Mouse (Mus musculus): ENCODE results near the gene Elp4. TPM values are rescaled to one million over a fixed set of nuclear protein-coding genes. Genes with fewer than 3 reads are reported as not detected.

Elp4 gene
- polyA plus RNA-seq, 1 experiment from 2014 or later, result 22.8 TPM

DNA sequence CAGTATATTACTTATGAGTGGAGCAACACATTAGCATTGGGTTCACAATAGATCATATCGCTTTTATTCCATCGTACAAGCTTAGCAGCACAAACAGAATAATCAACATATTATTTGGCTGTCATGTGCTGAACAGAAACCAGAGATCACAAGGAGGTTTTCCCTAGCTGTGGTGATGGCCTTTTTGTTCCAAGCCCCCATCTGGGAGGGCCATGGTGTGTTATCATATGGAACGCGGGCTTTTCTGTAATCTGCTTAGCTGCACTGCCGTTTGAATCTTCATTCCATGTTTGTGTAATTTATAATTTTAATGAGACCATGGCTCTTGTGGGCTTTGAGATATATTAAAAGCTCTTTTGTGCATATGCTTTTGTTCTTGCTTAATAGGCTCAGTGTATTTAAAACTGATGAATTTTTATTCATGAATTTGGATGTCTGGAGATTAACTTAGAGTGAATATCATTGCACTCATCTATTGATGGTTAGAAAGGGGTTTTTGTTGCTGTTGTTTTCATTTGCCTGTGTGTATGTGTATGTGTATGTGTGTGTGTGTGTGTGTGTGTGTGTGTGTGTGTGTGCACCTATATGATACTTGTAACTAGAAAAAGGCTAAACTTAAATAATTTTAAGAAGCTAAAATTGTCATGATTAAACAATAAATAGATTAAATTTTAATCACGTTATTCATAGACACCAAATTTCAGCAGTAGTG lies 9.4 kb upstream of the Elp4 start:
- Histone ChIP-seq H3K9me3 (replicated peaks; ENCODE audit: low read length) (no peaks in the 10 kb centered on the region), H3K27ac (no peak overlapping the region), H3K4me1 (replicated peaks; ENCODE audit: insufficient read depth, low read length) (no peaks in the 10 kb centered on the region), H3K4me2 (ENCODE audit: low read length) (no peak overlapping the region), H3K9ac (ENCODE audit: low read depth, low read length) (no peak overlapping the region), H3K4me3 (replicated peaks; ENCODE audit: low read depth, low read length) (no peak overlapping the region), H3K36me3 (ENCODE audit: insufficient read depth, low read length) (0 out of 2 replicates have a peak, but pooled peaks cover 10% of the 10 kb centered on the region), H3K27me3 (ENCODE audit: insufficient read depth, low read length) (no peaks in the 10 kb centered on the region)
- no peak for DNase-seq (ENCODE audit: low spot score)
- WGBS, result 89% methylated on average over 6 of the region's 6 CpGs
- no peak for ATAC-seq (replicated peaks; ENCODE audit: low FRiP score, low read depth)
- TF ChIP-seq CTCF (IDR thresholded peaks at IDR 0.05; ENCODE audit: low read depth), result no peak

DNA sequence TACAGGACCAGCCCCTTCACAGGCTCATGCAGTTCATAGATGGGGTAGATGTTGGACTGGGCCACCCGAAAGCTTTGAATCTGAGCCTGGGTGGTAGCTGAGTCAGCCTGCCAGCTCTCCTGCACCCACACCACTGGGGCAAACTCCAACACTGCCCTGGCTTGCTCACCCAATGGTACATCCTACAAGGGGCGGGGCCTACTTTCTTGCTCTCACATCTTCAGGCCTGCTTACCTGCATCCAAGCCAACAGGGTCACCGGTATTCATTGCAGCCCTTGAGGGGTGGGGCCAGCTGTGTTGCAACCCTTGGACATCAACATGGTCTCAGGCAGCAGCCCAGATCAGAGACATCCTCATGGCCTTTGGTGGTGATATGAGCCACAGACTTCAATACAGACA lies 6.2 kb upstream of the Elp4 start:
- TF ChIP-seq CTCF (IDR thresholded peaks at IDR 0.05; ENCODE audit: low read depth), result no peak
- Histone ChIP-seq H3K4me2 (ENCODE audit: low read length) (no peak overlapping the region), H3K36me3 (ENCODE audit: insufficient read depth, low read length) (0 out of 2 replicates have a peak, but pooled peaks cover 10% of the 10 kb centered on the region), H3K4me3 (replicated peaks; ENCODE audit: low read depth, low read length) (no peak overlapping the region), H3K27me3 (ENCODE audit: insufficient read depth, low read length) (no peaks in the 10 kb centered on the region), H3K27ac (no peak overlapping the region), H3K4me1 (replicated peaks; ENCODE audit: insufficient read depth, low read length) (no peaks in the 10 kb centered on the region), H3K9me3 (replicated peaks; ENCODE audit: low read length) (no peaks in the 10 kb centered on the region), H3K9ac (ENCODE audit: low read depth, low read length) (no peak overlapping the region)
- ATAC-seq (replicated peaks; ENCODE audit: low FRiP score, low read depth) (no peak), DNase-seq (ENCODE audit: low spot score) (no peak)
- WGBS, result 96% methylated on average over 3 of the region's 3 CpGs

- WGBS, result 85% methylated on average over 5 of the region's 5 CpGs
- no peak overlapping the region for H3K27ac ChIP-seq
- H3K9ac ChIP-seq (ENCODE audit: low read depth, low read length), result no peak overlapping the region
- DNase-seq (ENCODE audit: low spot score) (no peak), ATAC-seq (replicated peaks; ENCODE audit: low FRiP score, low read depth) (no peak)
- no peaks in the 10 kb centered on the region for H3K27me3 ChIP-seq (ENCODE audit: insufficient read depth, low read length)
- H3K4me2 ChIP-seq (ENCODE audit: low read length), result no peak overlapping the region
- H3K36me3 ChIP-seq (ENCODE audit: insufficient read depth, low read length), result 0 out of 2 replicates have a peak, but pooled peaks cover 10% of the 10 kb centered on the region
- no peaks in the 10 kb centered on the region for H3K4me1 ChIP-seq (replicated peaks; ENCODE audit: insufficient read depth, low read length)
- peak; percentile 45; the same call in 1 of the 2 replicates for TF ChIP-seq CTCF (IDR thresholded peaks at IDR 0.05; ENCODE audit: low read depth)
- no peaks in the 10 kb centered on the region for H3K9me3 ChIP-seq (replicated peaks; ENCODE audit: low read length)
- no peak overlapping the region for H3K4me3 ChIP-seq (replicated peaks; ENCODE audit: low read depth, low read length)
These were observed 4.0 kb upstream of the Elp4 start for GRCm38 (mm10) chr2:105908351-105908750.

GRCm38 (mm10) chr2:105904757-105905146 lies 388 bp upstream of the Elp4 start:
- H3K9me3 ChIP-seq (replicated peaks; ENCODE audit: low read length), result no peaks in the 10 kb centered on the region
- peak overlapping the region; percentile 68 for H3K27ac ChIP-seq
- peak overlapping the region; percentile 74 for H3K4me2 ChIP-seq (ENCODE audit: low read length)
- TF ChIP-seq CTCF (IDR thresholded peaks at IDR 0.05; ENCODE audit: low read depth), result no peak
- no peaks in the 10 kb centered on the region for H3K27me3 ChIP-seq (ENCODE audit: insufficient read depth, low read length)
- DNase-seq (ENCODE audit: low spot score), result no peak
- H3K9ac ChIP-seq (ENCODE audit: low read depth, low read length), result peak overlapping the region; percentile 68
- H3K4me1 ChIP-seq (replicated peaks; ENCODE audit: insufficient read depth, low read length), result no peaks in the 10 kb centered on the region
- peak overlapping the region; percentile 53 for H3K4me3 ChIP-seq (replicated peaks; ENCODE audit: low read depth, low read length)
- no peaks in the 10 kb centered on the region for H3K36me3 ChIP-seq (ENCODE audit: insufficient read depth, low read length)
- ATAC-seq (replicated peaks; ENCODE audit: low FRiP score, low read depth), result peak; percentile 60
- WGBS, result under 1% methylated on average over 12 of the region's 12 CpGs

- no peak overlapping the region for H3K27ac ChIP-seq
- ATAC-seq (replicated peaks; ENCODE audit: low FRiP score, low read depth) (no peak), DNase-seq (ENCODE audit: low spot score) (no peak)
- no peaks in the 10 kb centered on the region for H3K9me3 ChIP-seq (replicated peaks; ENCODE audit: low read length)
- no peak overlapping the region for H3K4me2 ChIP-seq (ENCODE audit: low read length)
- no peak for TF ChIP-seq CTCF (IDR thresholded peaks at IDR 0.05; ENCODE audit: low read depth)
- H3K4me1 ChIP-seq (replicated peaks; ENCODE audit: insufficient read depth, low read length), result no peaks in the 10 kb centered on the region
- H3K36me3 ChIP-seq (ENCODE audit: insufficient read depth, low read length), result 0 out of 2 replicates have a peak, but pooled peaks cover 3% of the 10 kb centered on the region
- H3K9ac ChIP-seq (ENCODE audit: low read depth, low read length), result no peak overlapping the region
- H3K27me3 ChIP-seq (ENCODE audit: insufficient read depth, low read length), result no peaks in the 10 kb centered on the region
- H3K4me3 ChIP-seq (replicated peaks; ENCODE audit: low read depth, low read length), result no peak overlapping the region
These were observed 13.5 kb downstream of the Elp4 start for GRCm38 (mm10) chr2:105890816-105891215.

DNA sequence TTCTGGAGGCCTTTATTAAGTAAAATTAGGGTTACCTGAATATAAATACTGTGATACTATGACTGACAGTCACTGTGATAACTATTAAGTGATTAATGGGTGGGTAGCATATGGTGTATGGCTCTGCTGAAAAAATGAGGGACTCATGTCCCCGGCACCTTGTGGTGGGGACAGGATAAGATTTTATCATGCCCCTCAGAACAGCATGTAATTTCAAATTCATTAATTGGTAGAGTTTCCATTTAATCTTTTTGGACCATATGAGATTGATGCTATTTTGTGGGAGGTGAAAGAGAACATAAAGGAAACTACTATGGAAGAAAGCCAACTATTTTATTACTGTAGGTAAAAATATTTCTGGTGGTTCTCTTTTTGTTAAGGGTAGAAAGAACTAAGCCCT lies 31.0 kb downstream of the Elp4 start:
- Histone ChIP-seq H3K36me3 (ENCODE audit: insufficient read depth, low read length) (no peaks in the 10 kb centered on the region), H3K4me2 (ENCODE audit: low read length) (no peak overlapping the region), H3K27me3 (ENCODE audit: insufficient read depth, low read length) (no peaks in the 10 kb centered on the region), H3K4me3 (replicated peaks; ENCODE audit: low read depth, low read length) (no peak overlapping the region), H3K9me3 (replicated peaks; ENCODE audit: low read length) (no peaks in the 10 kb centered on the region), H3K9ac (ENCODE audit: low read depth, low read length) (no peak overlapping the region), H3K27ac (no peak overlapping the region), H3K4me1 (replicated peaks; ENCODE audit: insufficient read depth, low read length) (no peaks in the 10 kb centered on the region)
- WGBS, result 87% methylated on average over 1 of the region's 1 CpGs
- no peak for ATAC-seq (replicated peaks; ENCODE audit: low FRiP score, low read depth)
- no peak for DNase-seq (ENCODE audit: low spot score)
- no peak for TF ChIP-seq CTCF (IDR thresholded peaks at IDR 0.05; ENCODE audit: low read depth)

All from kidney, postnatal 0 days (tissue).